Mouse (Mus musculus): ENCODE measurements around the gene Ddb2.

GRCm38 (mm10) chr2:91190501-91190900 is 46.3 kb downstream of the Ddb2 start:
- TF ChIP-seq CTCF (IDR thresholded peaks at IDR 0.05; ENCODE audit: control insufficient read depth, insufficient read depth, low read length) = no peak
- TF ChIP-seq POLR2A (IDR thresholded peaks at IDR 0.05; ENCODE audit: borderline replicate concordance, control insufficient read depth, low read depth, low read length) = no peak

Measured in bone marrow, adult 2 months (tissue).